Mouse (Mus musculus): ENCODE data around the gene Pcbp2.

DNA sequence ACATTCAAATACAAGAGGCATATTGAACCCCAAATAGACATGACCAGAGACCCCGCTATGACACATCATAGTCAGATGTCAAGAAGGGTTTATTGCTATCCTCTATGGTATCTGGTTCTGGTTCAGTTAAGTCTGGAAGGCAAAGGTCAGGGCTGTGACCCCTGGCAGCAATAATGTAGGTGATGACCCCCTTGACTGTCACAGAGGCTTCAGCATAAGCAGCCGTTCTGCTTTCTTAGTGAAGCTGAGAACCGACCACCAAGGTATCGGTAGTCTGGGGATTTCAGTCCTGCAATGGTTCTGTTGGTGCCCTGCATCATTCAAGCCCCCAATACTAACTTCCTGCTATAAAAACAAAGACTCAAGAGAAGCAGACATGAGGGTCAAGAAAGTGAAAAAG, 61.2 kb downstream of the Pcbp2 start:
- TF ChIP-seq EP300 (optimal IDR thresholded peaks at IDR 0.05) (no peak), CTCF (IDR thresholded peaks at IDR 0.05; ENCODE audit: low read depth) (no peak)
